Mouse (Mus musculus): ENCODE measurements around the gene Tent5c. TPM values are rescaled to one million over a fixed set of nuclear protein-coding genes. Genes with fewer than 3 reads are reported as not detected.

Gene Tent5c
- total RNA-seq, 2 experiments from 2014 or later = 24.2 to 25.7 TPM

Other genes with a start within 250 kb of the Tent5c start
- gene Man1a2, start 196.2 kb upstream of the Tent5c start, total RNA-seq (2021) = 10 to 100 TPM; 44.9 to 45.8 TPM